Mouse (Mus musculus) MEL (cell line): ENCODE results near the gene Efhd2. TPM values are rescaled to one million over a fixed set of nuclear protein-coding genes. Genes with fewer than 3 reads are reported as not detected.

Experiments
- DNase-seq: peaks from one replicate; pipeline ENCODE4 v3.0.0; 2011; ENCODE audit warnings: low read depth, low spot score
- H3K27ac ChIP-seq: 2 replicates; pipeline ENCODE4 v1.5.1; 2012; ENCODE audit warnings: low read depth, mild to moderate bottlenecking, control low read depth, low read length, moderate library complexity; ENCODE audit not compliant: control insufficient read depth
- H3K27me3 ChIP-seq, 2 experiments: fragments of 150-350 bp in 1 of 2; sonication (generic) in 1 of 2; 2 replicates each; pipeline ENCODE4 v1.6.1; 2012; ENCODE audit warnings: low read length in 2 of 2, mild to moderate bottlenecking in 2 of 2, improper control_type of control experiment in 1 of 2, moderate library complexity in 1 of 2; ENCODE audit not compliant: insufficient read depth in 2 of 2, control insufficient read depth in 1 of 2
- H3K36me3 ChIP-seq, 2 experiments: 2 replicates each; pipeline ENCODE4 v1.6.1; 2012 to 2014; ENCODE audit warnings: low read length in 2 of 2, improper control_type of control experiment in 1 of 2, inconsistent platforms in 1 of 2, mild to moderate bottlenecking in 1 of 2; ENCODE audit not compliant: insufficient read depth in 2 of 2, control insufficient read depth in 1 of 2
- H3K4me1 ChIP-seq, 2 experiments: fragments of 150-350 bp in 1 of 2; sonication (generic) in 1 of 2; 2 replicates each; pipeline ENCODE4 v1.6.1; 2012; ENCODE audit warnings: low read length in 2 of 2, improper control_type of control experiment in 1 of 2, mild to moderate bottlenecking in 1 of 2; ENCODE audit not compliant: insufficient read depth in 2 of 2, control insufficient read depth in 1 of 2
- H3K4me3 ChIP-seq, 2 experiments: fragments of 150-350 bp in 1 of 2; sonication (generic) in 1 of 2; 2 replicates each; pipeline ENCODE4 v1.5.1; 2012; ENCODE audit warnings: low read depth in 2 of 2, low read length in 2 of 2, mild to moderate bottlenecking in 2 of 2, moderate library complexity in 2 of 2, control low read depth in 1 of 2, improper control_type of control experiment in 1 of 2; ENCODE audit not compliant: control insufficient read depth in 1 of 2, insufficient read depth in 1 of 2
- H3K79me2 ChIP-seq: 2 replicates; pipeline ENCODE4 v1.6.1; 2012; ENCODE audit warnings: mild to moderate bottlenecking, low read length, moderate library complexity; ENCODE audit not compliant: control insufficient read depth, poor library complexity, insufficient read depth
- H3K9ac ChIP-seq: 2 replicates; pipeline ENCODE4 v1.6.1; 2012; ENCODE audit warnings: low read depth, mild to moderate bottlenecking, control low read depth, low read length, moderate library complexity; ENCODE audit not compliant: control insufficient read depth, poor library complexity, severe bottlenecking
- H3K9me3 ChIP-seq: fragments of 150-350 bp; sonication (generic); replicated peaks from 2 replicates; pipeline ENCODE4 v1.6.1; 2012; ENCODE audit warnings: mild to moderate bottlenecking, low read length, improper control_type of control experiment, moderate library complexity; ENCODE audit not compliant: insufficient read depth
- CHD2 ChIP-seq: IDR thresholded peaks from 2 replicates; pipeline ENCODE4 v1.6.1; 2011; ENCODE audit warnings: low read length, improper control_type of control experiment
- CTCF ChIP-seq, 3 experiments: IDR thresholded peaks in 2 of 3; conservative IDR thresholded peaks in 1 of 3; 2 replicates each; pipeline ENCODE4 v1.5.1; 2011 to 2012; ENCODE audit warnings: low read length in 3 of 3, low read depth in 2 of 3, mild to moderate bottlenecking in 2 of 3, improper control_type of control experiment in 1 of 3, inconsistent platforms in 1 of 3, mixed read lengths in 1 of 3, moderate library complexity in 1 of 3; ENCODE audit not compliant: control insufficient read depth in 1 of 3, insufficient read depth in 1 of 3, poor library complexity in 1 of 3, severe bottlenecking in 1 of 3
- E2F4 ChIP-seq: IDR thresholded peaks from 2 replicates; pipeline ENCODE4 v1.6.1; 2011; ENCODE audit warnings: low read depth, low read length, improper control_type of control experiment, borderline replicate concordance
- ELF1 ChIP-seq: IDR thresholded peaks from 2 replicates; pipeline ENCODE4 v1.6.1; 2014; ENCODE audit warnings: low read depth, mild to moderate bottlenecking, inconsistent platforms, low read length, improper control_type of control experiment, moderate library complexity
- EP300 ChIP-seq, 2 experiments: IDR thresholded peaks; 2 replicates each; pipeline ENCODE4 v1.6.1; 2011; ENCODE audit warnings: improper control_type of control experiment in 2 of 2, low read length in 2 of 2, low read depth in 1 of 2, mild to moderate bottlenecking in 1 of 2
- GABPA ChIP-seq: IDR thresholded peaks from 2 replicates; pipeline ENCODE4 v1.6.1; 2012; ENCODE audit warnings: low read depth, mild to moderate bottlenecking, inconsistent platforms, low read length, improper control_type of control experiment, moderate library complexity
- KAT2A ChIP-seq: conservative IDR thresholded peaks from 2 replicates; pipeline ENCODE4 v1.6.1; 2012; ENCODE audit warnings: low read depth, low read length, improper control_type of control experiment, inconsistent platforms
- MAX ChIP-seq: IDR thresholded peaks from 2 replicates; pipeline ENCODE4 v1.6.1; 2011; ENCODE audit warnings: low read length, improper control_type of control experiment
- MAZ ChIP-seq: IDR thresholded peaks from 2 replicates; pipeline ENCODE4 v1.6.1; 2012; ENCODE audit warnings: low read depth, mild to moderate bottlenecking, inconsistent platforms, low read length, improper control_type of control experiment
- MEF2A ChIP-seq: IDR thresholded peaks from 2 replicates; pipeline ENCODE4 v1.6.1; 2014; ENCODE audit warnings: low read depth, mild to moderate bottlenecking, inconsistent platforms, low read length, improper control_type of control experiment; ENCODE audit not compliant: poor library complexity, insufficient replicate concordance, severe bottlenecking; ENCODE audit errors: extremely low read depth
- MYB ChIP-seq: IDR thresholded peaks from 2 replicates; pipeline ENCODE4 v1.6.1; 2011; ENCODE audit warnings: mild to moderate bottlenecking, low read depth, low read length, improper control_type of control experiment
- POLR2AphosphoS5 ChIP-seq: IDR thresholded peaks from 2 replicates; pipeline ENCODE4 v1.6.1; 2012; ENCODE audit warnings: low read depth, borderline replicate concordance, mild to moderate bottlenecking, inconsistent platforms, low read length, moderate library complexity, mixed read lengths
- RCOR1 ChIP-seq: IDR thresholded peaks from 2 replicates; pipeline ENCODE4 v1.6.1; 2012; ENCODE audit warnings: low read depth, mild to moderate bottlenecking, inconsistent platforms, low read length, improper control_type of control experiment
- SMC3 ChIP-seq: IDR thresholded peaks from 2 replicates; pipeline ENCODE4 v1.6.1; 2011; ENCODE audit warnings: low read depth, low read length, improper control_type of control experiment
- TBP ChIP-seq: IDR thresholded peaks from 2 replicates; pipeline ENCODE4 v1.8.0; 2011; ENCODE audit warnings: low read depth, low read length, improper control_type of control experiment
- UBTF ChIP-seq: IDR thresholded peaks from 2 replicates; pipeline ENCODE4 v1.6.1; 2012; ENCODE audit warnings: low read depth, mild to moderate bottlenecking, inconsistent platforms, low read length, improper control_type of control experiment, moderate library complexity, borderline replicate concordance; ENCODE audit not compliant: insufficient read depth
- USF1 ChIP-seq: IDR thresholded peaks from 2 replicates; pipeline ENCODE4 v1.6.1; 2014; ENCODE audit warnings: low read depth, mild to moderate bottlenecking, inconsistent platforms, low read length, improper control_type of control experiment, moderate library complexity
- ZC3H11A ChIP-seq: IDR thresholded peaks from 2 replicates; pipeline ENCODE4 v1.6.1; 2012; ENCODE audit warnings: low read depth, mild to moderate bottlenecking, inconsistent platforms, low read length, improper control_type of control experiment
- ZKSCAN1 ChIP-seq: IDR thresholded peaks from 2 replicates; pipeline ENCODE4 v1.6.1; 2012; ENCODE audit warnings: low read depth, mild to moderate bottlenecking, inconsistent platforms, low read length, improper control_type of control experiment, moderate library complexity
- ZMIZ1 ChIP-seq: IDR thresholded peaks from 2 replicates; pipeline ENCODE4 v1.6.1; 2012; ENCODE audit warnings: low read depth, mild to moderate bottlenecking, inconsistent platforms, low read length, improper control_type of control experiment, moderate library complexity
- ZNF384 ChIP-seq: IDR thresholded peaks from 2 replicates; pipeline ENCODE4 v1.6.1; 2012; ENCODE audit warnings: low read depth, mild to moderate bottlenecking, inconsistent platforms, low read length, improper control_type of control experiment
- polyA plus RNA-seq, 2 experiments: library from polyadenylated mRNA; stranded (reverse) in 1 of 2; unstranded in 1 of 2; fragments of >175 nt in 1 of 2; fragments of >200 nt in 1 of 2; gene quantifications; 2 replicates each; pipeline versions ENCODE4 v1.2.1 to v1.2.4; 2012; ENCODE audit warnings: low replicate concordance in 2 of 2, low read depth in 1 of 2; ENCODE audit not compliant: insufficient read length in 2 of 2, insufficient read depth in 1 of 2, missing spikeins in 1 of 2
- total RNA-seq: library from RNA; depleted of rRNA; stranded (reverse); fragments of 300-350 nt; gene quantifications from 2 replicates; pipeline ENCODE4 v1.2.3, GENCODE M21; 2012

Efhd2 gene
- total and polyA plus RNA-seq, 3 experiments: 32.4 to 79.1 TPM; not detected in 1

GRCm38 (mm10) chr4:141827401-141827800 lies 47.3 kb downstream of the Efhd2 start:
- Histone ChIP-seq H3K4me3 (no peak overlapping the region), H3K9me3 (no peaks in the 10 kb centered on the region), H3K79me2 (no peaks in the 10 kb centered on the region), H3K36me3 (no peaks in the 10 kb centered on the region)
- DNase-seq: no peak
- TF ChIP-seq TBP: no peak
- no peak for TF ChIP-seq MYB
- TF ChIP-seq CTCF (IDR thresholded peaks at IDR 0.05 in 2 of 3, conservative IDR thresholded peaks at IDR 0.05 in 1 of 3; ENCODE audit: control insufficient read depth in 1 of 3, insufficient read depth in 1 of 3, low read depth in 2 of 3, low read length in 3 of 3, poor library complexity in 1 of 3, severe bottlenecking in 1 of 3): no peak
- no peak for TF ChIP-seq RCOR1
- TF ChIP-seq USF1: no peak
- no peak for TF ChIP-seq MEF2A
- TF ChIP-seq ZMIZ1: no peak
- no peak for TF ChIP-seq E2F4
- no peak for TF ChIP-seq KAT2A
- TF ChIP-seq MAX: no peak
- TF ChIP-seq, all 39 proteins: peak for 0
- H3K27me3 ChIP-seq: no peaks in the 10 kb centered on the region; a peak in 1 of 4 replicates
- no peaks in the 10 kb centered on the region for H3K4me1 ChIP-seq
- H3K27ac ChIP-seq: no peak overlapping the region
- no peak overlapping the region for H3K9ac ChIP-seq

- Histone ChIP-seq H3K27ac (no peak within 1 kb of the TSS), H3K4me3 (no peak within 1 kb of the TSS), H3K9me3 (no peaks in the 10 kb centered on the region), H3K79me2 (no peaks in the 10 kb centered on the region), H3K36me3 (no peaks in the 10 kb centered on the region), H3K9ac (no peak within 1 kb of the TSS), H3K27me3 (no peaks in the 10 kb centered on the region), H3K4me1 (no peaks in the 10 kb centered on the region)
- no peak for DNase-seq
- TF ChIP-seq RCOR1 (no peak), POLR2AphosphoS5 (no peak), MYB (no peak), SMC3 (no peak), CHD2 (no peak), MAX (no peak), ZNF384 (no peak), UBTF (no peak), MAZ (no peak), ELF1 (no peak), GABPA (no peak), USF1 (no peak), ZC3H11A (no peak), ZKSCAN1 (no peak), E2F4 (no peak), EP300 (IDR thresholded peaks at IDR 0.05; ENCODE audit: low read depth in 1 of 2, low read length in 2 of 2) (no peak), ZMIZ1 (no peak)
These were observed 48.7 kb downstream of the Efhd2 start, which contains the start of gene Cela2a for GRCm38 (mm10) chr4:141826060-141826459. Gene Cela2a (minus strand): TSS chr4:141826160.
